Mouse (Mus musculus) heart, embryonic 12.5 days (tissue): ENCODE data around the gene Tinagl1. TPM values are rescaled to one million over a fixed set of nuclear protein-coding genes. Genes with fewer than 3 reads are reported as not detected.

ENCODE experiments used
- ATAC-seq: fragments of 200-750 bp; cut with Nextera tagmentation; 2 replicates; pipeline ENCODE4 v1.8.0; 2017; ENCODE audit warnings: moderate TSS enrichment, moderate library complexity; ENCODE audit not compliant: insufficient number of reproducible peaks, low FRiP score
- H3K27ac ChIP-seq: fragments of 300-500 bp; sonication (generic); 2 replicates; pipeline ENCODE4 v1.5.1; 2016; ENCODE audit warnings: mild to moderate bottlenecking, moderate library complexity; ENCODE audit not compliant: poor library complexity, severe bottlenecking
- H3K27me3 ChIP-seq: fragments of 300-500 bp; sonication (generic); replicated peaks from 2 replicates; pipeline ENCODE4 v1.6.1; 2016; ENCODE audit warnings: mild to moderate bottlenecking, moderate library complexity
- H3K36me3 ChIP-seq: fragments of 300-500 bp; sonication (generic); 2 replicates; pipeline ENCODE4 v1.6.1; 2016; ENCODE audit warnings: mild to moderate bottlenecking, moderate library complexity
- H3K4me1 ChIP-seq: fragments of 300-500 bp; sonication (generic); replicated peaks from 2 replicates; pipeline ENCODE4 v1.6.1; 2016; ENCODE audit warnings: mild to moderate bottlenecking
- H3K4me2 ChIP-seq: fragments of 300-500 bp; sonication (generic); 2 replicates; pipeline ENCODE4 v1.6.1; 2016; ENCODE audit warnings: mild to moderate bottlenecking, moderate library complexity
- H3K4me3 ChIP-seq: fragments of 300-500 bp; sonication (generic); 2 replicates; pipeline ENCODE4 v1.5.1; 2016; ENCODE audit warnings: mild to moderate bottlenecking
- H3K9ac ChIP-seq: fragments of 300-500 bp; sonication (generic); 2 replicates; pipeline ENCODE4 v1.6.1; 2016; ENCODE audit warnings: mild to moderate bottlenecking, moderate library complexity
- H3K9me3 ChIP-seq: fragments of 300-500 bp; sonication (generic); replicated peaks from 2 replicates; pipeline ENCODE4 v1.6.1; 2016; ENCODE audit warnings: mild to moderate bottlenecking, moderate library complexity
- WGBS: fragments of 180-500 bp; shearing (Covaris S2); methylation state at CpG from one replicate; pipeline ENCODE4 v1.1.7; 2016; 5-methylcytosine and 5-hydroxymethylcytosine counted together
- polyA plus RNA-seq: library from polyadenylated mRNA; unstranded; fragments of >200 nt; fragmentation: Nextera tagmentation; extraction: Ambion mirVana; gene quantifications from 2 replicates; pipeline ENCODE4 v1.2.1, GENCODE M21; 2016

Gene Tinagl1
- polyA plus RNA-seq, 1 experiment from 2014 or later, result 46.6 TPM

- no peak; the same call in 1 of the 2 replicates for ATAC-seq
- peak overlapping the region; percentile 10; the same call in 1 of the 2 replicates for H3K27ac ChIP-seq
- 39% methylated on average over 4 of the region's 4 CpGs for whole genome bisulfite sequencing
These were observed 2.2 kb upstream of the Tinagl1 start for GRCm38 (mm10) chr4:130177087-130177486.

GRCm38 (mm10) chr4:130176156-130176720, 1.3 kb upstream of the Tinagl1 start:
- H3K27me3 ChIP-seq, result peaks cover 5% of the 10 kb centered on the region; the same call in 1 of the 2 replicates
- no peak overlapping the region for H3K9ac ChIP-seq
- ATAC-seq, result no peak
- 75% methylated on average over 5 of the region's 5 CpGs for WGBS
- no peak overlapping the region for H3K4me3 ChIP-seq
- no peaks in the 10 kb centered on the region for H3K36me3 ChIP-seq
- H3K4me1 ChIP-seq, result peaks cover 69% of the 10 kb centered on the region
- H3K9me3 ChIP-seq, result no peaks in the 10 kb centered on the region
- no peak overlapping the region for H3K27ac ChIP-seq
- H3K4me2 ChIP-seq, result no peak overlapping the region

More at GRCm38 (mm10) chr4:130177087-130177486, 2.2 kb upstream of the Tinagl1 start:
- Histone ChIP-seq H3K4me2 (no peak overlapping the region), H3K36me3 (no peaks in the 10 kb centered on the region), H3K9ac (no peak overlapping the region), H3K4me3 (no peak overlapping the region), H3K27me3 (peaks cover 5% of the 10 kb centered on the region; the same call in 1 of the 2 replicates), H3K4me1 (peaks cover 68% of the 10 kb centered on the region), H3K9me3 (no peaks in the 10 kb centered on the region)

GRCm38 (mm10) chr4:130174335-130175031, 439 bp downstream of the Tinagl1 start:
- no peaks in the 10 kb centered on the region for H3K9me3 ChIP-seq
- H3K27me3 ChIP-seq, result no peaks in the 10 kb centered on the region
- H3K36me3 ChIP-seq, result 0 out of 2 replicates have a peak, but pooled peaks cover 5% of the 10 kb centered on the region
- peak overlapping the region; percentile 41; the same call in 1 of the 2 replicates for H3K27ac ChIP-seq
- H3K4me1 ChIP-seq, result peaks cover 81% of the 10 kb centered on the region
- H3K9ac ChIP-seq, result peak overlapping the region; percentile 71
- peak overlapping the region; percentile 77 for H3K4me2 ChIP-seq
- peak; percentile 80 for ATAC-seq
- peak overlapping the region; percentile 48 for H3K4me3 ChIP-seq
- 5% methylated on average over 25 of the region's 25 CpGs for WGBS

- Histone ChIP-seq H3K36me3 (0 out of 2 replicates have a peak, but pooled peaks cover 5% of the 10 kb centered on the region), H3K27ac (peak overlapping the region; percentile 29; the same call in 1 of the 2 replicates), H3K4me3 (peak overlapping the region; percentile 48), H3K27me3 (no peaks in the 10 kb centered on the region), H3K4me1 (peaks cover 86% of the 10 kb centered on the region), H3K9ac (peak overlapping the region; percentile 71), H3K9me3 (no peaks in the 10 kb centered on the region), H3K4me2 (peak overlapping the region; percentile 77)
- ATAC-seq, result no peak
- 53% methylated on average over 19 of the region's 19 CpGs for WGBS
These were observed 1.0 kb downstream of the Tinagl1 start for GRCm38 (mm10) chr4:130173911-130174311.

- peak overlapping the region; percentile 71; the same call in 1 of the 2 replicates for H3K9ac ChIP-seq
- H3K4me3 ChIP-seq, result peak overlapping the region; percentile 48
- peak overlapping the region; percentile 77 for H3K4me2 ChIP-seq
- no peaks in the 10 kb centered on the region for H3K27me3 ChIP-seq
- 64% methylated on average over 11 of the region's 11 CpGs for WGBS
- H3K27ac ChIP-seq, result peak overlapping the region; percentile 29; the same call in 1 of the 2 replicates
- H3K4me1 ChIP-seq, result peaks cover 93% of the 10 kb centered on the region
- 0 out of 2 replicates have a peak, but pooled peaks cover 5% of the 10 kb centered on the region for H3K36me3 ChIP-seq
- H3K9me3 ChIP-seq, result no peaks in the 10 kb centered on the region
- peak; percentile 66 for ATAC-seq
These were observed 1.7 kb downstream of the Tinagl1 start for GRCm38 (mm10) chr4:130173060-130173822.

GRCm38 (mm10) chr4:130171951-130172765, 2.8 kb downstream of the Tinagl1 start:
- peak overlapping the region; percentile 11; the same call in 1 of the 2 replicates for H3K4me3 ChIP-seq
- 0 out of 2 replicates have a peak, but pooled peaks cover 5% of the 10 kb centered on the region for H3K36me3 ChIP-seq
- H3K27ac ChIP-seq, result peak overlapping the region; percentile 90
- H3K4me1 ChIP-seq, result peaks cover 97% of the 10 kb centered on the region
- H3K9ac ChIP-seq, result peak overlapping the region; percentile 44; the same call in 1 of the 2 replicates
- no peaks in the 10 kb centered on the region for H3K27me3 ChIP-seq
- WGBS, result 19% methylated on average over 11 of the region's 11 CpGs
- H3K4me2 ChIP-seq, result peak overlapping the region; percentile 77
- no peaks in the 10 kb centered on the region for H3K9me3 ChIP-seq
- ATAC-seq, result no peak

- Histone ChIP-seq H3K4me2 (no peak overlapping the region), H3K4me1 (peaks cover 95% of the 10 kb centered on the region), H3K27me3 (no peaks in the 10 kb centered on the region), H3K4me3 (no peak overlapping the region), H3K36me3 (0 out of 2 replicates have a peak, but pooled peaks cover 5% of the 10 kb centered on the region), H3K9ac (0 out of 2 replicates have a peak overlapping the region, but pooled peaks have one; percentile 19), H3K27ac (0 out of 2 replicates have a peak overlapping the region, but pooled peaks have one; percentile 4), H3K9me3 (no peaks in the 10 kb centered on the region)
- 58% methylated on average over 4 of the region's 4 CpGs for WGBS
- no peak for ATAC-seq
These were observed 4.6 kb downstream of the Tinagl1 start for GRCm38 (mm10) chr4:130170362-130170761.

GRCm38 (mm10) chr4:130169411-130169971, 5.4 kb downstream of the Tinagl1 start:
- Histone ChIP-seq H3K4me1 (peaks cover 88% of the 10 kb centered on the region), H3K9me3 (no peaks in the 10 kb centered on the region), H3K4me3 (no peak overlapping the region), H3K27me3 (no peaks in the 10 kb centered on the region), H3K9ac (no peak overlapping the region), H3K27ac (no peak overlapping the region), H3K4me2 (no peak overlapping the region), H3K36me3 (peaks cover 5% of the 10 kb centered on the region; the same call in 1 of the 2 replicates)
- no peak for ATAC-seq
- WGBS, result 82% methylated on average over 16 of the region's 16 CpGs

- Histone ChIP-seq H3K27me3 (no peaks in the 10 kb centered on the region), H3K36me3 (peaks cover 5% of the 10 kb centered on the region; the same call in 1 of the 2 replicates), H3K4me1 (peaks cover 88% of the 10 kb centered on the region), H3K9ac (0 out of 2 replicates have a peak overlapping the region, but pooled peaks have one; percentile 46), H3K4me2 (peak overlapping the region; percentile 52), H3K27ac (peak overlapping the region; percentile 78), H3K9me3 (no peaks in the 10 kb centered on the region), H3K4me3 (peak overlapping the region; percentile 3; the same call in 1 of the 2 replicates)
- 36% methylated on average over 16 of the region's 16 CpGs for WGBS
- peak; percentile 68 for ATAC-seq
These were observed 6.4 kb downstream of the Tinagl1 start for GRCm38 (mm10) chr4:130168280-130169183.
